Mouse (Mus musculus) liver, postnatal 0 days (tissue): ENCODE data around the gene Snx25.

Source experiments
- CTCF ChIP-seq: sonication (generic); IDR thresholded peaks from 2 replicates; pipeline ENCODE4 v1.5.1; 2016; ENCODE audit warnings: antibody characterized with exemption, low read depth
- EP300 ChIP-seq: IDR thresholded peaks from 2 replicates; pipeline ENCODE4 v1.6.1; 2016; ENCODE audit warnings: antibody characterized with exemption, low read depth, mild to moderate bottlenecking

DNA sequence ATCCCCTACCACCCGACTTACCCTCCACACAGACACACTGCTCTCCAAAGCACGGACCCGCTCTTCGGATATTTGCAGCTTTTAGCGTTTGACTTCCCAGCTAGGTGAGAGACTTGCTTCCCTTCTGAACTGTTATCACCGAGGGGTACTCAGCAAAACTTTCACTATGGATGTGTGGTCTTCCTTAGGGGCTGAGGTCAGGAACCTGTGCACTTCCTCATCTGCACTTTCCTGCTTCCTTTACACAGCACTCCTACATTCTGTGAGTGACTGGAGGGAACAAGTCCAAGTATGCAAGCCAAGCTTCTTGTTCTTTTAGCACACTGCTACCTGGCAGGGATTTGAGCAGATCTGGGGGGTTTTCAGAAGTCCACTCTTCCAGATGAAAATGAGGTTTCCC, 73.1 kb downstream of the Snx25 start:
- TF ChIP-seq CTCF = no peak
- no peak for TF ChIP-seq EP300
